Mouse (Mus musculus): ENCODE data around the gene Ak9. TPM values are rescaled to one million over a fixed set of nuclear protein-coding genes. Genes with fewer than 3 reads are reported as not detected.
A peak's percentile ranks its signal among the peaks of the same experiment; 100 is the strongest.

Gene Ak9
- 8.6 and 11.8 TPM in 2 replicates for polyA plus RNA-seq (2012; rRNA removed)

DNA sequence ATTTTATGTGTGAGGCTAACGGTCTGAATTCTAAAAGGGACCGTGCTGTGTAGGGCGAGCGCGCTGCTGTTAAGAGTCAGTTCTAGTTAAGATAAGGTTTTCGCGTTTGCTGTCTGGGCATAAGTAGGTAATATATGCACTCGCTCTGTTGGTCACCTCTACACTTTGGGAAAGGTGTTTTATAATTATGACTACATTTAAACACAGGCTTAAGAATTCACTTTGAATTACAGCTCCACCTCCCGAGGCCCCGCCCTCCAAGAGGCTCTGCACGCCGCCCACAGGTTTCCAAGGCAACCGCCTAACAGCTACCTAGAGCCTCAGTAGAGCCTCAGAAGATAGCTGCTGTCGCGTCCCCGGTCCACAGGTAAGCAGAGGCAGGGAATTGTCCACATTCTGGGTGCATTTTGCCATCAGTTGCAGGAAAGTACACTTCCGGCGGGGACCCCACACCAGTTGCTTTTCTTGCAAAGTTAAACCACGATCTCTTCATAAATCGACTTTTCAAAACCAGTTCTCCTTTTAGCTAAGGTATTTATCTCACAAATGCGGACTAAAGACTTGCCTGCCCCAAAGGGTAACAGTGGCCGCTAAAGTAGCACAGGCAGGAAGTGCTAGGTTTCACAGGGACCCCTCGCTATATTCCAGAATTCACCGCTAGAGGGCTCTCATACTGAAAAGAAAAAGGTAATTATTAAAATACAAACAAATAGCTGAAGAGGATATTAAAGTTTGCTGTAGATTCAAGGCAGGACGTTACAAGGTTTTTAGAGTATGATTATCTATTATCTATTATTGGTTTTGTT, at the start of gene Ak9:
TSS of gene Ak9 (plus strand) at position 342 of the 806 bp plus-strand sequence.
- Histone ChIP-seq H3K36me3 (ENCODE audit: control insufficient read depth, insufficient read depth, low read length) (no peaks in the 10 kb centered on the region), H3K27ac (ENCODE audit: control insufficient read depth, insufficient read depth, low read depth, low read length) (peak within 1 kb of the TSS; percentile 86), H3K4me1 (ENCODE audit: control insufficient read depth, insufficient read depth, low read length) (peaks cover 6% of the 10 kb centered on the region), H3K27me3 (ENCODE audit: control insufficient read depth, insufficient read depth, low read length) (no peaks in the 10 kb centered on the region; the same call in 1 of the 2 replicates), H3K4me3 (ENCODE audit: control insufficient read depth, low read depth, low read length) (peak within 1 kb of the TSS; percentile 89)
- TF ChIP-seq CTCF (IDR thresholded peaks at IDR 0.05; ENCODE audit: control insufficient read depth, insufficient read depth, insufficient replicate concordance, low read depth, low read length): peak; percentile 4; the same call in 1 of the 2 replicates
- peak; percentile 72 for TF ChIP-seq POLR2A (IDR thresholded peaks at IDR 0.05; ENCODE audit: control insufficient read depth, low read depth, low read length)

- H3K27ac ChIP-seq (ENCODE audit: control insufficient read depth, insufficient read depth, low read depth, low read length): no peak overlapping the region
- no peaks in the 10 kb centered on the region for H3K27me3 ChIP-seq (ENCODE audit: control insufficient read depth, insufficient read depth, low read length)
- peaks cover 1% of the 10 kb centered on the region; the same call in 1 of the 2 replicates for H3K36me3 ChIP-seq (ENCODE audit: control insufficient read depth, insufficient read depth, low read length)
- no peak overlapping the region for H3K4me3 ChIP-seq (ENCODE audit: control insufficient read depth, low read depth, low read length)
- no peak for TF ChIP-seq CTCF (IDR thresholded peaks at IDR 0.05; ENCODE audit: control insufficient read depth, insufficient read depth, insufficient replicate concordance, low read depth, low read length)
- no peak for TF ChIP-seq POLR2A (IDR thresholded peaks at IDR 0.05; ENCODE audit: control insufficient read depth, low read depth, low read length)
- no peaks in the 10 kb centered on the region for H3K4me1 ChIP-seq (ENCODE audit: control insufficient read depth, insufficient read depth, low read length)
These were observed 43.4 kb upstream of the Ak9 start for GRCm38 (mm10) chr10:41260243-41261006.

- H3K27ac ChIP-seq (ENCODE audit: control insufficient read depth, insufficient read depth, low read depth, low read length): no peak overlapping the region
These were observed 42.6 kb upstream of the Ak9 start for GRCm38 (mm10) chr10:41261218-41261617.

GRCm38 (mm10) chr10:41261889-41262288, 41.9 kb upstream of the Ak9 start:
- Histone ChIP-seq H3K4me3 (ENCODE audit: control insufficient read depth, low read depth, low read length) (no peak overlapping the region), H3K4me1 (ENCODE audit: control insufficient read depth, insufficient read depth, low read length) (no peaks in the 10 kb centered on the region), H3K27me3 (ENCODE audit: control insufficient read depth, insufficient read depth, low read length) (no peaks in the 10 kb centered on the region), H3K36me3 (ENCODE audit: control insufficient read depth, insufficient read depth, low read length) (peaks cover 1% of the 10 kb centered on the region; the same call in 1 of the 2 replicates), H3K27ac (ENCODE audit: control insufficient read depth, insufficient read depth, low read depth, low read length) (no peak overlapping the region)
- TF ChIP-seq POLR2A (IDR thresholded peaks at IDR 0.05; ENCODE audit: control insufficient read depth, low read depth, low read length) (no peak), CTCF (IDR thresholded peaks at IDR 0.05; ENCODE audit: control insufficient read depth, insufficient read depth, insufficient replicate concordance, low read depth, low read length) (no peak)

More at GRCm38 (mm10) chr10:41261218-41261617, 42.6 kb upstream of the Ak9 start:
- Histone ChIP-seq H3K4me1 (ENCODE audit: control insufficient read depth, insufficient read depth, low read length) (no peaks in the 10 kb centered on the region), H3K27me3 (ENCODE audit: control insufficient read depth, insufficient read depth, low read length) (no peaks in the 10 kb centered on the region), H3K36me3 (ENCODE audit: control insufficient read depth, insufficient read depth, low read length) (peaks cover 1% of the 10 kb centered on the region; the same call in 1 of the 2 replicates), H3K4me3 (ENCODE audit: control insufficient read depth, low read depth, low read length) (no peak overlapping the region)
- TF ChIP-seq POLR2A (IDR thresholded peaks at IDR 0.05; ENCODE audit: control insufficient read depth, low read depth, low read length): no peak
- TF ChIP-seq CTCF (IDR thresholded peaks at IDR 0.05; ENCODE audit: control insufficient read depth, insufficient read depth, insufficient replicate concordance, low read depth, low read length): no peak

- no peak overlapping the region for H3K4me3 ChIP-seq (ENCODE audit: control insufficient read depth, low read depth, low read length)
- H3K27ac ChIP-seq (ENCODE audit: control insufficient read depth, insufficient read depth, low read depth, low read length): no peak overlapping the region
- TF ChIP-seq CTCF (IDR thresholded peaks at IDR 0.05; ENCODE audit: control insufficient read depth, insufficient read depth, insufficient replicate concordance, low read depth, low read length) (0 out of 2 replicates have a peak, but pooled peaks have one; percentile 8), POLR2A (IDR thresholded peaks at IDR 0.05; ENCODE audit: control insufficient read depth, low read depth, low read length) (no peak)
- H3K4me1 ChIP-seq (ENCODE audit: control insufficient read depth, insufficient read depth, low read length): no peaks in the 10 kb centered on the region
- no peaks in the 10 kb centered on the region for H3K27me3 ChIP-seq (ENCODE audit: control insufficient read depth, insufficient read depth, low read length)
- no peaks in the 10 kb centered on the region; the same call in 1 of the 2 replicates for H3K36me3 ChIP-seq (ENCODE audit: control insufficient read depth, insufficient read depth, low read length)
These were observed 31.9 kb upstream of the Ak9 start for GRCm38 (mm10) chr10:41271860-41272259.

DNA sequence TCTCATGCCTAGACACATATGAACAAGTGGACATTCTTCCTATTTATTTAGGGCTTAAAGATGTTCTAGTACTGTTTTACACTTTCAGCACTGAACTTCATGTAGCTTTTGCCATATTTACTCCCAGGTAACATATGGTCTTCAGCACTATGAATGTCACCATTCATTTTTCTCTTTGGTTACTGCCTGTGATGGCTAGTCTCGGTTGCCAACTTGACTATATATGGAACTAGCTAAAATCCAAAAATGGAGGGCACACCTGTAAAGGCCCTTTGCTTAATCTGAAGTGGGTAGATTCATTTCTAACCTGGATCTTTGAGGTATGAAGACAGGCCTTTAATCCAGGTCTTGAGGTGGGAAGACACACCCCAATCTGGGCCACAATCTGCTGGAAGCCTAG, 28.9 kb upstream of the Ak9 start:
- Histone ChIP-seq H3K27ac (ENCODE audit: control insufficient read depth, insufficient read depth, low read depth, low read length) (no peak overlapping the region), H3K36me3 (ENCODE audit: control insufficient read depth, insufficient read depth, low read length) (no peaks in the 10 kb centered on the region), H3K27me3 (ENCODE audit: control insufficient read depth, insufficient read depth, low read length) (no peaks in the 10 kb centered on the region), H3K4me3 (ENCODE audit: control insufficient read depth, low read depth, low read length) (no peak overlapping the region), H3K4me1 (ENCODE audit: control insufficient read depth, insufficient read depth, low read length) (no peaks in the 10 kb centered on the region)
- TF ChIP-seq POLR2A (IDR thresholded peaks at IDR 0.05; ENCODE audit: control insufficient read depth, low read depth, low read length) (no peak), CTCF (IDR thresholded peaks at IDR 0.05; ENCODE audit: control insufficient read depth, insufficient read depth, insufficient replicate concordance, low read depth, low read length) (no peak)

- no peak for TF ChIP-seq CTCF (IDR thresholded peaks at IDR 0.05; ENCODE audit: control insufficient read depth, insufficient read depth, insufficient replicate concordance, low read depth, low read length)
- no peak for TF ChIP-seq POLR2A (IDR thresholded peaks at IDR 0.05; ENCODE audit: control insufficient read depth, low read depth, low read length)
- no peak overlapping the region for H3K27ac ChIP-seq (ENCODE audit: control insufficient read depth, insufficient read depth, low read depth, low read length)
- H3K36me3 ChIP-seq (ENCODE audit: control insufficient read depth, insufficient read depth, low read length): no peaks in the 10 kb centered on the region
- no peak overlapping the region for H3K4me3 ChIP-seq (ENCODE audit: control insufficient read depth, low read depth, low read length)
- no peaks in the 10 kb centered on the region for H3K4me1 ChIP-seq (ENCODE audit: control insufficient read depth, insufficient read depth, low read length)
- no peaks in the 10 kb centered on the region for H3K27me3 ChIP-seq (ENCODE audit: control insufficient read depth, insufficient read depth, low read length)
These were observed 25.0 kb upstream of the Ak9 start for GRCm38 (mm10) chr10:41278808-41279207.
